8 mouse cellular contexts compared by ENCODE assay signal in the genomic region with DNA sequence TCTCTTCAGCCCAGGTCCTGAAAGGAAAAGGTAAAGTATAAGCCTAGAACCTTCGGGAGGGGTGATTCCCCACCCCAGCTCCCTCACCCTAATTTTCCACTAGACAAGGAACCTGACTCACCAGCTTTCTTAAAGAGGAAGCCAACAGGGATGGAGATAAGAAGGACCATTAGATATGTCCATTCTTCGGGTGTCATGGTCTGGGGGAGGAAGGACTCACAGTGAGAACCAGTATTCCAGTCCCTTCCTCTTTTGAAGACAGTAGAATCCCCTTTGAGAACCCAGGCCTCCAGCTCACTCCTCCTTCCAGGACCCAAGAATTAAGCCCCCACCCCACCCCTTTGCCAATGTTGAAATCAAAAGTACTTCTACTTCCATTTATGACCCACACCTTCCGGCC. TPM values are rescaled to one million over a fixed set of nuclear protein-coding genes. Genes with fewer than 3 reads are reported as not detected.
A peak's percentile ranks its signal among the peaks of the same experiment; 100 is the strongest.
DNase-seq lines count a peak whose midpoint lies in the region; ATAC-seq and TF ChIP-seq lines count a peak whose summit lies in the region.

No protein-coding gene starts in this region.

- H3K9ac ChIP-seq in heart, adult 2 months (ENCODE audit: low read depth, low read length) = peak overlapping the region; percentile 92; the same call in 1 of the 2 replicates
- H3K9ac ChIP-seq in forebrain, postnatal 0 days = peak overlapping the region; percentile 73
- H3K9ac ChIP-seq in liver, postnatal 0 days (replicated peaks) = peak overlapping the region; percentile 79

- no peaks in the 10 kb centered on the region for H3K79me2 ChIP-seq in heart, adult 2 months (replicated peaks; ENCODE audit: control insufficient read depth, insufficient read depth, low read length)

- no peaks in the 10 kb centered on the region; the same call in 1 of the 2 replicates for H3K4me1 ChIP-seq in heart, adult 2 months (ENCODE audit: control insufficient read depth, insufficient read depth, low read length)
- H3K4me1 ChIP-seq in forebrain, postnatal 0 days (ENCODE audit: insufficient read depth) = peaks cover 12% of the 10 kb centered on the region; the same call in 1 of the 2 replicates
- H3K4me1 ChIP-seq in liver, postnatal 0 days (ENCODE audit: insufficient read depth) = peaks cover 19% of the 10 kb centered on the region

- no peaks in the 10 kb centered on the region; the same call in 1 of the 2 replicates for H3K36me3 ChIP-seq in heart, adult 2 months (ENCODE audit: control insufficient read depth, insufficient read depth, low read length)
- H3K36me3 ChIP-seq in forebrain, postnatal 0 days (ENCODE audit: insufficient read depth) = peaks cover 20% of the 10 kb centered on the region
- H3K36me3 ChIP-seq in liver, postnatal 0 days (replicated peaks; ENCODE audit: insufficient read depth, low read length) = peaks cover 11% of the 10 kb centered on the region

- no peak for TF ChIP-seq EP300 in heart, adult 2 months (IDR thresholded peaks at IDR 0.05; ENCODE audit: insufficient read depth, low read depth, low read length)
- TF ChIP-seq EP300 in liver, postnatal 0 days (IDR thresholded peaks at IDR 0.05; ENCODE audit: low read depth) = no peak

- no peaks in the 10 kb centered on the region for H3K9me3 ChIP-seq in forebrain, postnatal 0 days (ENCODE audit: low read length)
- H3K9me3 ChIP-seq in liver, postnatal 0 days (ENCODE audit: low read length) = no peaks in the 10 kb centered on the region

- no peak for TF ChIP-seq POLR2A in heart, adult 2 months (IDR thresholded peaks at IDR 0.05; ENCODE audit: insufficient read depth, low read depth, low read length)

- peak overlapping the region; percentile 97 for H3K27ac ChIP-seq in heart, adult 2 months
- 0 out of 2 replicates have a peak overlapping the region, but pooled peaks have one; percentile 84 for H3K27ac ChIP-seq in forebrain, postnatal 0 days (ENCODE audit: low read depth, low read length)
- 0 out of 2 replicates have a peak overlapping the region, but pooled peaks have one; percentile 88 for H3K27ac ChIP-seq in liver, postnatal 0 days (ENCODE audit: low read depth)

- 28% methylated on average over 3 of the region's 3 CpGs for WGBS in heart, adult 2 months
- WGBS in forebrain, postnatal 0 days = 34% methylated on average over 3 of the region's 3 CpGs
- WGBS in liver, postnatal 0 days (ENCODE audit: insufficient replicate concordance) = 15% methylated on average over 3 of the region's 3 CpGs

- no peak for ATAC-seq in forebrain, postnatal 0 days
- ATAC-seq in liver, postnatal 0 days = no peak

- peak overlapping the region; percentile 72 for H3K4me3 ChIP-seq in heart, adult 2 months
- H3K4me3 ChIP-seq in forebrain, postnatal 0 days (ENCODE audit: low read depth, low read length) = peak overlapping the region; percentile 56
- H3K4me3 ChIP-seq in liver, postnatal 0 days (ENCODE audit: low read depth, low read length) = peak overlapping the region; percentile 73

- no peak for TF ChIP-seq CTCF in heart, adult 2 months (IDR thresholded peaks at IDR 0.05)
- TF ChIP-seq CTCF in forebrain, postnatal 0 days (IDR thresholded peaks at IDR 0.05; ENCODE audit: low read depth) = no peak
- TF ChIP-seq CTCF in liver, postnatal 0 days (IDR thresholded peaks at IDR 0.05; ENCODE audit: low read depth) = no peak

- H3K27me3 ChIP-seq in heart, adult 2 months (ENCODE audit: control insufficient read depth, insufficient read depth, low read length) = no peaks in the 10 kb centered on the region
- no peaks in the 10 kb centered on the region for H3K27me3 ChIP-seq in forebrain, postnatal 0 days (ENCODE audit: insufficient read depth, low read length)
- H3K27me3 ChIP-seq in liver, postnatal 0 days (ENCODE audit: insufficient read depth, low read length) = no peaks in the 10 kb centered on the region

- intact Hi-C loops in heart, adult 2 months (cut with DNase I) = loop anchor here (1.0 to 10.0 kb wide), 5 partner anchors 27 to 995 kb away; a partner anchor contains a TSS

- DNase-seq in heart, adult 2 months = no peak
- DNase-seq in heart, postnatal 4 days = no peak
- DNase-seq in CD4-positive helper T cell, adult 2 months (ENCODE audit: low read depth, low spot score) = peak; percentile 22
- no peak for DNase-seq in forebrain, postnatal 0 days
- no peak for DNase-seq in liver, postnatal 0 days
- DNase-seq in adrenal gland, postnatal 10 days = no peak
- DNase-seq in ovary, postnatal 14 days (ENCODE audit: low spot score) = no peak
- no peak for DNase-seq in layer of hippocampus, adult 9-10 months (ENCODE audit: low spot score)

- H3K4me2 ChIP-seq in forebrain, postnatal 0 days (ENCODE audit: low read depth) = peak overlapping the region; percentile 79
- peak overlapping the region; percentile 93 for H3K4me2 ChIP-seq in liver, postnatal 0 days (ENCODE audit: low read depth, low read length)

RNA-seq across cellular contexts. Expression of a gene that starts 0.7 kb away (rescaled TPM):
- 10 to 100 TPM; 60.0 to 66.6 TPM for total RNA-seq in heart, adult 2 months (2021)
- polyA plus RNA-seq in heart, adult 2 months (2012; rRNA removed) = 80.8 and 82.3 TPM in 2 replicates
- total RNA-seq in heart, postnatal 4 days (2021) = 100 to 1,000 TPM; 127 to 133 TPM
- 291 and 292 TPM in 2 replicates for total RNA-seq in forebrain, postnatal 0 days (2014; rRNA removed)
- 259 and 282 TPM in 2 replicates for polyA plus RNA-seq in forebrain, postnatal 0 days (2015; fragmentation: Nextera tagmentation; extraction: Ambion mirVana)
- 46.1 and 50.9 TPM in 2 replicates for polyA plus RNA-seq in liver, postnatal 0 days (2015; fragmentation: Nextera tagmentation; extraction: Ambion mirVana)
- total RNA-seq in adrenal gland, postnatal 10 days (2021) = 100 to 1,000 TPM in 1 of 2 experiments, 10 to 100 TPM in 1; 99.1 to 114 TPM

RNA-seq across cellular contexts. Expression of a gene that starts 1.4 kb away (rescaled TPM):
- total RNA-seq in heart, adult 2 months (2021) = 10 to 100 TPM; 19.2 to 19.7 TPM
- polyA plus RNA-seq in heart, adult 2 months (2012; rRNA removed) = 24.9 and 25.0 TPM in 2 replicates
- 10 to 100 TPM; 29.7 to 32.3 TPM for total RNA-seq in heart, postnatal 4 days (2021)
- total RNA-seq in forebrain, postnatal 0 days (2014; rRNA removed) = 112 and 165 TPM in 2 replicates
- 81.8 and 107 TPM in 2 replicates for polyA plus RNA-seq in forebrain, postnatal 0 days (2015; fragmentation: Nextera tagmentation; extraction: Ambion mirVana)
- polyA plus RNA-seq in liver, postnatal 0 days (2015; fragmentation: Nextera tagmentation; extraction: Ambion mirVana) = 14.8 and 16.1 TPM in 2 replicates
- 10 to 100 TPM; 48.7 to 59.6 TPM for total RNA-seq in adrenal gland, postnatal 10 days (2021)

RNA-seq across cellular contexts. Expression of a gene that starts 11.9 kb away (rescaled TPM):
- total RNA-seq in heart, adult 2 months (2021) = 100 to 1,000 TPM; 584 to 688 TPM
- 761 and 901 TPM in 2 replicates for polyA plus RNA-seq in heart, adult 2 months (2012; rRNA removed)
- 100 to 1,000 TPM; 875 to 920 TPM for total RNA-seq in heart, postnatal 4 days (2021)
- total RNA-seq in forebrain, postnatal 0 days (2014; rRNA removed) = 1,013 and 1,830 TPM in 2 replicates
- 807 and 937 TPM in 2 replicates for polyA plus RNA-seq in forebrain, postnatal 0 days (2015; fragmentation: Nextera tagmentation; extraction: Ambion mirVana)
- polyA plus RNA-seq in liver, postnatal 0 days (2015; fragmentation: Nextera tagmentation; extraction: Ambion mirVana) = 859 and 872 TPM in 2 replicates
- total RNA-seq in adrenal gland, postnatal 10 days (2021) = 1,000 to 10,000 TPM; 1,078 to 1,086 TPM

RNA-seq across cellular contexts. Expression of a gene that starts 14.6 kb away (rescaled TPM):
- total RNA-seq in heart, adult 2 months (2021) = 1 to 10 TPM; 1.4 to 2.1 TPM
- polyA plus RNA-seq in heart, adult 2 months (2012; rRNA removed) = 3.3 and 4.9 TPM in 2 replicates
- 1 to 10 TPM; 2.2 to 2.4 TPM for total RNA-seq in heart, postnatal 4 days (2021)
- total RNA-seq in forebrain, postnatal 0 days (2014; rRNA removed) = 3.1 and 3.5 TPM in 2 replicates
- polyA plus RNA-seq in forebrain, postnatal 0 days (2015; fragmentation: Nextera tagmentation; extraction: Ambion mirVana) = 0.93 and 2.0 TPM in 2 replicates
- polyA plus RNA-seq in liver, postnatal 0 days (2015; fragmentation: Nextera tagmentation; extraction: Ambion mirVana) = 4.7 and 5.0 TPM in 2 replicates
- 1 to 10 TPM; 8.6 to 9.2 TPM for total RNA-seq in adrenal gland, postnatal 10 days (2021)

RNA-seq across cellular contexts. Expression of a gene that starts 26.3 kb away (rescaled TPM):
- total RNA-seq in heart, adult 2 months (2021) = 10 to 100 TPM; 11.8 to 12.8 TPM
- polyA plus RNA-seq in heart, adult 2 months (2012; rRNA removed) = 4.8 and 5.9 TPM in 2 replicates
- total RNA-seq in heart, postnatal 4 days (2021) = 10 to 100 TPM in 1 of 2 experiments, 1 to 10 TPM in 1; 8.5 to 10.2 TPM
- total RNA-seq in forebrain, postnatal 0 days (2014; rRNA removed) = 5.2 and 6.6 TPM in 2 replicates
- 10.3 and 10.4 TPM in 2 replicates for polyA plus RNA-seq in forebrain, postnatal 0 days (2015; fragmentation: Nextera tagmentation; extraction: Ambion mirVana)
- 7.0 and 7.8 TPM in 2 replicates for polyA plus RNA-seq in liver, postnatal 0 days (2015; fragmentation: Nextera tagmentation; extraction: Ambion mirVana)
- 10 to 100 TPM; 11.9 to 13.2 TPM for total RNA-seq in adrenal gland, postnatal 10 days (2021)
